Mouse (Mus musculus): ENCODE data around the gene Zfp385c.

Gene Zfp385c

DNA sequence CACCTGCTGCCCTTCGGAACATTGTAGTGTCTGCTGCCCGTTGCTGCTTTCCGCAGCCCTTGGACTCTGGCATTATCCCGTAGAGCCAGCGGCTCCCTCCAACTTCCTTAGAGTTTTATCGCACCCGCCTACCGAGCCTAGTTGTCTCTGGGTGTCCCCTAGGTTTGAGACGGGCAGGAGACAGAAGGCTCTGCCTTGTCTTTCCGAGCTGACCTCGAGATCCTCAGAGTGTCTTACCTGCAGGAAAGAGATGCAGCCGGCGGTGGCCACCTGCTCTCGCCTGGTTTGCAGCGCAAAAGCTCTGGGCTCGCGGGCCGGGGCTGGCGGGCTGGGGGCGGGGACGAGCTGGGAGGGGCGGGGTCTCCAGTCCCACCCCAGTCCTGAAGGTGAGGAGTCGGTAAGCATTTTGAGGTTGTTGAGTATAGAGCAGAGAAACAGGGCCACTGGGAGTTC lies at the start of gene Zfp385c:
Gene Zfp385c, minus strand, starts transcription at position 292 of the 453 bp plus-strand sequence.
- DNase-seq (ENCODE audit: low spot score in 2 of 2) = no peak

DNA sequence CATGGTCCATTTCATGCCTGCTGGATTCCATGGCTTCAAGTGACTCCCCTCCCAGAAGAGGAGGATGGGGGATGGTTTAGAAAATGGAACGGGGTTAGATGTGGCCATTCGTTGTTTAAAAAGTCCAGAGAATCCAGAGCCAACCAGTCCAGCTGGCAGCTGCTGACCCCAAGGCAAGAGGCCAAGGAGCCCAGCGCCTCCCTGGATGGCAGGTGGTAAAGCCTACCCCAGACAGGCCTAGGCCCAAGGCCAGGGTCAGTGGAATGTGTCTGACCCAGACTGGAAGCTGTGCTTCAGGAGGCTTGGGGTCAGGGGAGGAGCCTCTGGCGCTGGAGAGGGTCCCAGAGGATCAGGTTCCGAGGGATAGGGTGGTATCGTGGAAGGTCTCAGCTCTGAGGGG lies 49.1 kb upstream of the Zfp385c start:
- peak in 1 of 2 experiments; percentile 61 for DNase-seq (ENCODE audit: low spot score in 2 of 2)

DNA sequence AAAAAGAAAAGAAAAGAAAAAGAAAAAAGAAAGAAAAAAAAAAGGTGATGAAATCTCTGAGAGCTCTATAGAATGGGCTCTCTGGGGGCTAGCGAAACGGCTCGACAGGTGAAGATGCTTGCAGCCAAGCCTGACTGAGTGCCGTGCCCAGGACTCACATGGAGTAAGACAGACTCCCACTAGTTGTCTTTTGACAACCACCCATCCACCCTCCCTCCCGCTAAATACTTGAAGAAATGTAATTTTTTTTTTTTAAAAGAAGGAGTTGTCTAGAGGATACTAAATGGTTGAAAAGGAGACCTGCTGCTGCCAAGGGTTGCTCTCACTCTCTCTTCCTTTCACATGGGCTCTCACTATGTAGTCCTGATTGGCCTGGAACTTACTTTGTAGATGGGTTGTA lies 46.5 kb upstream of the Zfp385c start:
- no peak for DNase-seq (ENCODE audit: low spot score in 2 of 2)

DNA sequence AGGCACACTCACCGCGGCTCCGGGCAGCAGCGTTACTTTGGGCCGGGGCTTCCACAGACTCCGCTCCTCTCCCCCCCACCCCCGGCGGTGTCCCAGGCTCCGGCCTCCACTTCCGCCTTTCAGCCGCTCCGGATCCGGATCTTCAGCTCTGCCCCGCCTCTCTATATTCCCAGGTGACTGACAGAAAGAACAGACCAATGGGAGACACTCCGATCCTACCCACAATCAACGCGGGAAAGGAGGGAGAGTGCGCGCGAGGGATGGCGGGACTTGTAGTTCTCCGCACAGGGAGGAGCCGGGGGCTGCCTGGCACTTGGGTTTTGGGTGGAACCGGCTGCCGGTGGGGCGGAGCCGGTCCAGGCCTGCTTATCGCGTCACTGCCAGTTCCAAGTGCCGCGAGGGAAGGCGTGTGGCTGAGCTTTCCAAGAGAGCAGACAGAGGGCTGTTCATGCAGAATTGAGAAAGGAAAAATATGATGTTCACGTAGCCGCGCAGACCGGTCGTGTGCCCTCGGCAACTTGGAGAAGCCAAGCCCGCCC lies 45.9 kb upstream of the Zfp385c start, which contains the start of gene Rab5c:
Gene Rab5c, minus strand, starts transcription at position 150 of the 539 bp plus-strand sequence.
- peak; percentile 99 for DNase-seq (ENCODE audit: low spot score in 2 of 2)

DNA sequence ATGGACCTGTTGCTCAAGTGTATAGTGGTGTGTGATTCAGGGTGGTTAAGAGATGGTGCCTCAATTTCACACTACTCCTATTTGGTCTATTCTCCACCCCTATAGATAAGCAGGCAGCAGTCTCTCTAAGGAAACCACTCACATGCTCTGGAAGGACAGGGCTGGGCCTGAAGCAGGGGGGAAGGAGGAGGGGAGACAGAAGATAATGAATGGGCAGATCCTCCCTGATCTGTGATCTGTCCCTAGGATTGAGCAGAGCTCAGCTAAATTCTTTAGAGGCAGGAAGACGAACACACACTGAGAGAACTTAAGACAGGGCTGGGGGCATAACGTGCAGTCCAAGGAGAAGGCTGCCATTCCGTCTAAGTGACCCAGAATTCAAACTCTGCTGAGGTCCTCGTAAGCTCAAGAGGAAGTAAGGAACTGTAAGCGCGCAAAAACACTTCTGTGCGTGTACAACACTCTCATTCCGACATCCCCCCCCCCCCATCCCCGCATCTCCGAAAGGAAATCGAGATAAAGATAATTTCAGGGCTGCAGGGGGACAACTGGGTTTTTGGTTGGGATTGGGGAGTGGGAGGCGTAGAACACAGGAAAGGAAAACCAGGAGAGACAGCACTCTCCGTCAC lies 45.0 kb upstream of the Zfp385c start:
- DNase-seq (ENCODE audit: low spot score in 2 of 2) = no peak

DNA sequence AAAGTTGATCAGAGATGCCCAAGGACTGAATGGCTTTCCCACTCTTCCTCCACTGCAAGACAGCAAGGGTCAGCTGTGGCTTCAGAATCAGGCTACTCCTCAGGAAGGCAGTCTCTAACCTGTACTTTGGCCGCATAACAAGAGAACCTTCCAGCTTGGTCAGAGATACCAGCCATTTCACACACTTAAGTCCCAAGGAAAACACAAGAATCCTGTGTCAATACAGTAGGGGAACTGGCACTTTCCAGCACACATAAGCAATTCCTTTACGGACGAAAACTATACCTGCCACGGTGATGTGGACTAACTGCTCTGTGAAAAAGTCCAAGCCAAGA lies 44.5 kb upstream of the Zfp385c start:
- no peak for DNase-seq (ENCODE audit: low spot score in 2 of 2)

DNA sequence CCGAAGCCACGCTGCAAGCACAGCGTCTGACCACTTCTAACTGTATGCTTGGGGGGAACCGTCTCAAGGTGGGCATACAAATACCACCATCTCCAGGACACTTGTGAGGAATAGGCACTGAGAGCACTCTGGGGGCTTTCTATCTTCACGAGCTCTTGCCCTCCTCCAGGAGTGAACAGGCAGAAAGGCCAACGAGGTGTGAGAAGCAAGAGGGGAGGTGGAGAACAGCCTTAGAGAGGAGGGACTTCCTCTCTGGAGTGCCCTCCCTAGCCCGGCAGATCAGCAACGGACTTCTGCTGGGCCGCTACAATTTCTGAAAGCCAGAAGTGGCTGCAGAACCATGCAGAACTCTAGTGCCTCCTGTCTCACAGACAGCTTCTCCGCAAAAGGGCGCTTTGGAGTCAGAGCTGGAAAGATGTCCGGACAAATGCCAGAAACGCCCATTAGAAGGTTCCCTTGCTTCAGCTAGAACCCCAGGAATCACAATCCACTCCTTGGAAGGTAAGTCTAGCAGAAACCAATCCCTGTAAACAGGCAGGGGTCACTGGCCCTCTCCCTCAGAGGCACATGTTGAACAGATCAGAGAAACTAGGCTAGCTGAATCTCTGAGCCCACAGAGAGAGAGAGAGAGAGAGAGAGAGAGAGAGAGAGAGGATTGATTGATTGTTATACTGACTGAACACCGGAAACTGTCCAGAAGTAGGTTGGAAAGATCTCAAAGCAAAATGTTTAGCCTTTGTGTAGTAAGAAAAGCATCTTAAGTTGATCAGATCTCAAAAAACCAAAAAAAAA lies 43.9 kb upstream of the Zfp385c start:
- DNase-seq (ENCODE audit: low spot score in 2 of 2) = peak in 1 of 2 experiments; percentile 33

DNA sequence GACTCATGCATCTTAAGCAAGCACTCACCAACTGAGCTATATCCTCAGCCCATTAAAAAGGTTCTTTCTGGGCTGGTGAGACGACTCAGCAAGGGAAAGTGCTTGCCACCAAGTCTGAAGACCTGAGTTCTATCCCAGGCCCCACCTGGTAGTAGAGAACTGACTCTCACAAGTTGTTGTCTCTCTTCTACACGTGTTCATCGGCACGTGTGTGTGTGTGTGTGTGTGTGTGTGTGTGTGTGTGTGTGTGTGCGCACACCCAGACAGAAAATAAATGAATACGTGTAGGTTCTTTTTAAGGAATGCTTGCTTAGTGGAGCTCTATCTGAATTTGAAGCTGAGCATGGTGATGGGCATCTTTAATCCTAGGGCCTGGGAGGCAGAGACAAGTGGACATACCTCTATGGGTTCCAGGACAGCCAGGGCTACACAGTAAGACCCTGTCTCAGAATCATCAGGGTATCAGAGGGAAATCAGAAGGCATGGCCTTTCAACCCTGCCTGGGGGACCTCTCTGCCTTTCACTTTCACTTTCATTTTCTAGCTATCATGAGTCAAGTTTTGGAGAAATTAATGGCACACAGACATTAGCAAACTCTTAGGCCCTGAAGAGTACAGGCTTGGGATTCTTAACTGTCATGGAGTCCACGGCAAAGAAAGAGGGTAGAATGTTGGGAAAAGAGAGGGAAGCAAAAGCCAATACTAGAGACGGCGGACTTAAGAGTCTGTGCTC lies 43.0 kb upstream of the Zfp385c start:
- DNase-seq (ENCODE audit: low spot score in 2 of 2) = no peak

DNA sequence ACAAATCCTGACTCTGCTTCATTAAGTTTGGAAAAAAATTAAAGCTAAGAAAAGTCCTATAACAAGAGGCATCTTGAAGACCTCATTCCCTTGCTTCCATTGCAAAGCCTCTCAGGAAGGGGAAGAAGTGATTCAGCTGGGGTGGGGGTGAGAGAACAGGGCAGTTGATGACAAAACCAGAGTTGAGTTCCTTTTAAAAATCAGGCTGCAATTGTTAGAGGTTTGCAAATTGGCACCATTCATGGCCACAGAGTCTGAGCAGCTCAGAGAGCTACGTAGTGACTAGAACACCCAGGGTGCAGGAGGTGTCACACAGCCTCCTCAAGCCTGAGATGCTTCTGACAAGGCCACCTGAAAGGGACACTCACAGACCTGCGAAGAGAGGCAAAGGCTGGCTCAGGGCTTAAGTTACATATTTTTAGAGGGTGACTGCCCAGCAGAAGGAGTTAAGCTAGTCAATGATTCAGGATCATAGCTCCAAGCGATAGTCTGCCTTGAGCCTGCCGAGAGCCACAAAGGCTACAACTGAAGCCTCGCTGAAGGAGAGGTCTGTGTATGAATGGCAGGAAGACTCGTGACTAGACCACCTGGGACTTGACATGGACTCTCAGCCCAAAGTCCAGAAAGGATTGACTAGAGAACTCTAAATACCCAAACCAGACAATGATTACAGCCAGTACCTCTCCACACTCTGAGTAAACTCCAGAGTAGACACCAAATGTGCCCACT lies 38.4 kb upstream of the Zfp385c start:
- DNase-seq (ENCODE audit: low spot score in 2 of 2) = no peak

DNA sequence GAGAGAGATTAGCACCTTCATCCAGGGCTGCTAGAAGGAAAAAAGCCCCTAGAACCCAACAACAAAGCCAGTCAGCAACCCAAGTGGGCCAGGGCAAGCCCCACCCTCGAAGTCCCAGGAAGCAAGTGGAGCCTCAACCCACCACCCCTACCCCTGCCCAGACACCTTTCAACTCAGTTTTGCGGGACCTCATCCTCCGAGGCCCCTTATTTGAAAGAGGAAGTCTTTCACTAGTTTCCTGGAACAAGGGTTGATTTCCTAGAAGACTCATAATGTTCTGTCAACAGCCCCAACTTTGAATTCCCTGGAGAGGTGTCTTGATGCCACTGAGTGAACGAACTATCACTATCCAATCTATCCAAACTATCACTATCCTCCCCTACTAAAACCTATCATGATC lies 37.7 kb upstream of the Zfp385c start:
- no peak for DNase-seq (ENCODE audit: low spot score in 2 of 2)

DNA sequence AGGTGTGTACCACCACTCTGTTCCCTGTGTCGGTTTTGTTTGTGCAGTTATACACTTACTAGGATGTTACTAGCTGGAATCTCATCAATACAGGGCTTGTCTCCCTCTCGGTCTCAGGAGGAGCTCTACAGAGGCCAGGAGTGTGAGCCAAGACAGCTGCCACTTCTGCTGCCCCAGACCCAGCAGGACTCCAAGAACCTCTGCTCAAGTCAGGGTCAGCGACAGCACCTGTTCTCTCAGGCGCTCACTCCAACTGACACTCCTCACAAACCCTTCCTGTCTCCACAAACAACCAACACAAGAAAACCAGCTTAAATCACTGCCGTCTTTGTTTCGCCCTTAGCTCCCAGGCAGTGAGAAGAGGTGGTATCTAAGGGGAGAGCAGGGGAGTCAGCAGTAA lies 36.3 kb upstream of the Zfp385c start:
- peak in 1 of 2 experiments; percentile 33 for DNase-seq (ENCODE audit: low spot score in 2 of 2)

DNA sequence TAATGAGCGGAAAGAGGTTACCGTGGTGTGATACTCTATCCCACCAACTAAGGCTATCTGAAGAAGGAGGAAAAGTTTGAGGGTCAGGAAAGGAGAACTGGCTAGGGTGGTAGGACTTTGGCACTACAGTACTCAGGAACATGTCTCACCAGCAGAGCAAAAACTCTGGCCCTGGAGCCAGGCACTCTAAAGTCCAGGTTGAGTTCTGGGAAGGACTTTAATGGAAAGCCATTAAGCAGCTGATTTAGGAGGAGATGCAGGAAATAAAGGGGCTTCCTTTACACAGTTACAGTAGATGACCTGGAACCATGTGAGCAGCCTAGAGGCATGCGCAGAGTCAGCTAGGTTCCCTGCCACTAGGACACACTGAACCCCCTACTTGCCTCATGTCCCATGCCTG lies 34.9 kb upstream of the Zfp385c start:
- DNase-seq (ENCODE audit: low spot score in 2 of 2) = no peak

DNA sequence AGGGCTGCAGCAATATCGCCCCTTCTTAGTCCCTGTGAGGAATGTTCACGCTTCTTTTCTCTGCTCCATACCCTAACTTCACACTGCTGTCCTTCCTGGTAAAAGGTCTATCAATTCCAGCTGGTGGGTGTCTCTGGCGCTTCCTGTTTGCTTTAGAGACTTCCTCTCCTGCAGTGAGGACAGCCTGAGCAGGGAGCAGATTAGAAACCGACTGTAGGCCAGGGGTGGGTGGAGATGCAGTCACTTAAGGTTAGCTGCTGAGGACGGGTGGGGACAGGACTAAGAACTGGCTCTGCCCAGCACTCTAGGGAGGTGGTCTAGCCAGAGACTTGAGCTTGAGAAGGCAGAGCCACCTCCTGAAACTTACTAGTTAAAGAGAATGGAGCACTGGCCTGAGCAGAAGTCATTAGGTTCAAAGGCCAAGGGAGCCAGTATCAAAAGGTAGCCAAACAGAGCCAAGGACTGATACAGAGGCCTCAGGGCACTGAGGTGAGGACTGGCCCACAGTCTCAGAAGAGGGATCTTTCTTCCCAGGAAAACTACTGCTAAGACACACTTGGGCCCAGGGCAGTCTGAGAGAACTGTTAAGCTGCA lies 32.8 kb upstream of the Zfp385c start:
- DNase-seq (ENCODE audit: low spot score in 2 of 2) = peak in 1 of 2 experiments; percentile 30

DNA sequence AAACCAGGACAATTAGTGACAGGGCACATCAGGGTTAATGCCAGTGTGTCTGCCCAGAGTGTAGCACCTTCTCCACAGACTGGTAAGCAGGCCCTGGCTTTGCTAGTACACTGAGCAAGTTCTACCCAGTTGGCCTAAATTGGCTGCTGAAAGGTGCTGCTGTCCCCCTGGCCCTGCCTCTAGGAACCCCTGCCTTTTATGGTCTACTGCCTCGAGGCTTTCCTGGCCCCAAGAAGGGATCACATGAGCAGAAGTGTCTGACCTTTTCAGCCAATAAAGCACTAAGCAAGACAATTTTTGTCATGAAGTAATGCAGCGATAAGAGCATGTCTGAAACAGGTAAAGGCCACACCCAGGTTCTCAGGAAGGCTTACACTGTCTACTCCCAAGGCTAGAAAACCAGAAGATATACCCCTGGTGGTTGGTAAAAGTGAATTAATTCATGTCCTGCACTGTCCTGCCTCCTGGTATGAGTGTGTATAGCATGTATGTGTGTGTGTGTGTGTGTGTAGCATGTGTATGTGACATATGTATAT lies 30.3 kb upstream of the Zfp385c start:
- no peak for DNase-seq (ENCODE audit: low spot score in 2 of 2)

DNA sequence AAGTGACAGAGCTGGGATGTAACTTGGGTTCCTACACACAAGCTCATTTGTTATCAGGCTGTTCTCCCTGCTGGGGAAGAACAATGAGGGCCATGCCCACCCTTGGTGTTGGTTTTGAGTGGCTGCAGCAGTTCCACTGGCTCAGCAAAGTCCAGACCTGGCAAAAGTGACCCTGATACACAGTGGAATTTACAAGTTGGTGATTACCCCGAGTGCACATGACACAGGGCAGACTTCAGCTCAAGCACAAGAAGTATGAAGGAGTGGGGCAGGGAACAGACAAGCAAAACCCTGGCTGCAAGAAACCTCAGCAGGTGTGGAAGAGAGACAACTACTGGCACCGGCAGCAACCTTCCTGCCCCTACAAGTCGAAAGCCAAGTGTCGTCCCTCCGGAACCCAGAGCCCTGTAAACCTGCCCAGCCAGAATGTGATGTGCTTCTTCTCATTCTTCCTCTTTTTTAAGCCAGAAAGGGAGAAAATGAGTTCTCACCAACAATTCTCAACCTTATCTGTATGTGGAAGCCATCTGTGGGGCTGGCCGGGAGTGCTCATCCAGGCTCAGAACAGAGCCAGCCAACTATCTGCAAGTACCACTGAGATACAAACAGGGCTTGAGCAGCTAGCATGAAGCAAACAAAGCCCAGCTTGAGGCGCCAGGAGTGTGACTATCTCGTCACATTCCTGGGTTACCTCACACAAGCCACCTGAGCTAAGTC lies 29.7 kb upstream of the Zfp385c start:
- DNase-seq (ENCODE audit: low spot score in 2 of 2) = no peak

DNA sequence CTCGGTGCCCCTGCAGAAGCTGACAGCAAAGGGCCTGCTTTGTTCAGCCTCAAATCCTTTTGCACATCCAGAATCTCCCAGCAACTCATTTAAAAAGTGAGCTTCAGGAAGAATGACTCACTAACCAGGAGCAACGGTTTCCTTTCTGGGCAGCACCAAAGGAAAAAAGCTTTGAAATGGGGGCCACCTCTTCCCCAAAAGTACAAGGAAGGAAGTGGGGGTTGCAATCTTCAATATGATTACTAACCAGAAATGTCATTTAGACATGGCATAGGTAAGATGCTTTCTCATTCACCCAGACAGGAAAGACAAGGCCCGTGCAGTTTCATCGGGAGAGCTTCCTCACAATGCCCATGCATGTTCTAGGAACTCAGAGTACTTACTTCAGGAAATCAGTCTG lies 29.0 kb upstream of the Zfp385c start:
- no peak for DNase-seq (ENCODE audit: low spot score in 2 of 2)

DNA sequence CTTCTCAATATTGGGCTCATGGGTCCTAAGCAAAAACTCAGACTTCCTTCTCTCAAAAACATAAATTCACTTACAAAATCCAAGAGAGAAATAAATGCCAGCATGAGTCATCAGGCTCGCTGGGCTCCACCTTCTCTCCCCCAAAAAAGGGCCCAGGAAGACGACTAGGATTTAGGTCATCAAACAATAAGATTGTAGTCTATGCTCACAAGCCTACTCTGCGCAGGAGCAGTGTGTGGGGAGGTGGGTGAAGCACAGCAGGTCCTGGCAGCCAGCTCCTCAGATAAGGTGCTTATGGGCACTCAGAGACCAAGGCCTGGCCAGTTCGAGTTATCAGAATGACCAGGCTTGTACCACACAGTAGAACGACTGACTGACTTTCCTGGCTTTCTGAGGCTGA lies 28.1 kb upstream of the Zfp385c start:
- no peak for DNase-seq (ENCODE audit: low spot score in 2 of 2)

DNA sequence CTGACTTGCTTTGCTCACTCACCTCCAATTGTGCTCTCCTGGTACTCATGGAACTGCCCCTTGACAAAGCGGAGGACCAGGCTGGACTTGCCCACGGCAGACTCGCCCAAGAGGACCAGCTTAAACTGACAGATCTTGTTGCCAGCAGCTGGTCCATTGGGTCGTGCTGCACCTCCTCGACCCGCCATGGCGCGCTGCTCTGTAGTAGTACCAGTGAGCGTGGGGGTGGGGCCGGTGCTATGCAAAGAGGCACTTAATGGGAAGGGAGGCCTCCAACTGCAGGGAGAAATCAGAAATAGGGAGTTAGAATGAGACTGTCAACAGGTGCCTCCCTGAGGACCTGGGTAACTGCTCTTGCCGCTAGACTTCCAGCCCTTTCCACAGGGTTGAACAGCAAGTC lies 27.6 kb upstream of the Zfp385c start:
- peak in 1 of 2 experiments; percentile 34 for DNase-seq (ENCODE audit: low spot score in 2 of 2)

DNA sequence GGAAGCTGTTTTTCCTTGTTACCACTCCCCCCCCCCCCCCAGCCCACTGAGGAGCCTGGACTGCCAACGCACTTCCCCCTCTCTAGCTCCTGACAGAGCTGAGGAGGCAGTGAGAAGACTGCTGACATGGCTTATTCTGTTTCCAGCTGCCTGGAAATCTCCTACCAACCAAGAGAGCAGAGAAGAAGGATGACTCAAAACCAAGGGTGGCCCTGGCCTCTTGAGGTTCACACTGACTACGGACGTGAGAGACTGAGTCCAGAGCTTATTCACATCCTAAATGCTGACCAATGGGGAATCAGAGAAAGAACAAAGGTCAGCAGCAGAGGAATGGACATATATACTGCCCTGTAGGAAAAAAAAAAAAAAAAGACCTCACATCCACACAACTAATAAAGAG lies 27.1 kb upstream of the Zfp385c start:
- peak in 1 of 2 experiments; percentile 47 for DNase-seq (ENCODE audit: low spot score in 2 of 2)

DNA sequence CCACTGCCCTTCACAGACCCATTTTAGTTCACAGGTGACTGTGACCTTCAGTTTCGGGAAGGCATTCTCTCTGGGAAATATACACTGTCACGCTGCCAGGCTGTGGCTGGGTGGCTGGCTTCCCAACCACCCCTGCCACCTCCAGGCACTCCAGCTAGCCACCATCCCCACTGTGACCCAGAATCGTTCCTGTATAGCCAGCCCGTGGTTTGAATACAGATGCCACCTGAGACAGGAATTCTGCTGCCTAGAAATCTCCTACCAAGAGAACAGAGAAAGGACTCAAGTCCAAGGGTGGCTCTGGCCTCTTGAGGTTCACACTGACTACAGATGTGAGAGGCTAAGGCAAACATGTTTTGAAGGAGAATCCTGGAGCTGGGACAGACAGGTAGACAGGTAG lies 26.6 kb upstream of the Zfp385c start:
- DNase-seq (ENCODE audit: low spot score in 2 of 2) = peak in 1 of 2 experiments; percentile 63
